Mouse (Mus musculus) MEL (cell line): Measurements from ENCODE around the gene Suclg1. TPM values are rescaled to one million over a fixed set of nuclear protein-coding genes. Genes with fewer than 3 reads are reported as not detected.

Experiments used
- DNase-seq: peaks from one replicate; pipeline ENCODE4 v3.0.0; 2011; ENCODE audit warnings: low read depth, low spot score
- H3K27ac ChIP-seq: 2 replicates; pipeline ENCODE4 v1.5.1; 2012; ENCODE audit warnings: low read depth, mild to moderate bottlenecking, control low read depth, low read length, moderate library complexity; ENCODE audit not compliant: control insufficient read depth
- H3K27me3 ChIP-seq, 2 experiments: fragments of 150-350 bp in 1 of 2; sonication (generic) in 1 of 2; 2 replicates each; pipeline ENCODE4 v1.6.1; 2012; ENCODE audit warnings: low read length in 2 of 2, mild to moderate bottlenecking in 2 of 2, improper control_type of control experiment in 1 of 2, moderate library complexity in 1 of 2; ENCODE audit not compliant: insufficient read depth in 2 of 2, control insufficient read depth in 1 of 2
- H3K36me3 ChIP-seq, 2 experiments: 2 replicates each; pipeline ENCODE4 v1.6.1; 2012 to 2014; ENCODE audit warnings: low read length in 2 of 2, improper control_type of control experiment in 1 of 2, inconsistent platforms in 1 of 2, mild to moderate bottlenecking in 1 of 2; ENCODE audit not compliant: insufficient read depth in 2 of 2, control insufficient read depth in 1 of 2
- H3K4me1 ChIP-seq, 2 experiments: fragments of 150-350 bp in 1 of 2; sonication (generic) in 1 of 2; 2 replicates each; pipeline ENCODE4 v1.6.1; 2012; ENCODE audit warnings: low read length in 2 of 2, improper control_type of control experiment in 1 of 2, mild to moderate bottlenecking in 1 of 2; ENCODE audit not compliant: insufficient read depth in 2 of 2, control insufficient read depth in 1 of 2
- H3K4me3 ChIP-seq, 2 experiments: fragments of 150-350 bp in 1 of 2; sonication (generic) in 1 of 2; 2 replicates each; pipeline ENCODE4 v1.5.1; 2012; ENCODE audit warnings: low read depth in 2 of 2, low read length in 2 of 2, mild to moderate bottlenecking in 2 of 2, moderate library complexity in 2 of 2, control low read depth in 1 of 2, improper control_type of control experiment in 1 of 2; ENCODE audit not compliant: control insufficient read depth in 1 of 2, insufficient read depth in 1 of 2
- H3K79me2 ChIP-seq: 2 replicates; pipeline ENCODE4 v1.6.1; 2012; ENCODE audit warnings: mild to moderate bottlenecking, low read length, moderate library complexity; ENCODE audit not compliant: control insufficient read depth, poor library complexity, insufficient read depth
- H3K9ac ChIP-seq: 2 replicates; pipeline ENCODE4 v1.6.1; 2012; ENCODE audit warnings: low read depth, mild to moderate bottlenecking, control low read depth, low read length, moderate library complexity; ENCODE audit not compliant: control insufficient read depth, poor library complexity, severe bottlenecking
- H3K9me3 ChIP-seq: fragments of 150-350 bp; sonication (generic); replicated peaks from 2 replicates; pipeline ENCODE4 v1.6.1; 2012; ENCODE audit warnings: mild to moderate bottlenecking, low read length, improper control_type of control experiment, moderate library complexity; ENCODE audit not compliant: insufficient read depth
- BHLHE40 ChIP-seq: IDR thresholded peaks from 2 replicates; pipeline ENCODE4 v1.6.1; 2012; ENCODE audit warnings: low read depth, mild to moderate bottlenecking, inconsistent platforms, low read length, improper control_type of control experiment, borderline replicate concordance
- CHD1 ChIP-seq: IDR thresholded peaks from 2 replicates; pipeline ENCODE4 v1.6.1; 2012; ENCODE audit warnings: low read depth, mild to moderate bottlenecking, inconsistent platforms, low read length, improper control_type of control experiment
- CTCF ChIP-seq, 3 experiments: IDR thresholded peaks in 2 of 3; conservative IDR thresholded peaks in 1 of 3; 2 replicates each; pipeline ENCODE4 v1.5.1; 2011 to 2012; ENCODE audit warnings: low read length in 3 of 3, low read depth in 2 of 3, mild to moderate bottlenecking in 2 of 3, improper control_type of control experiment in 1 of 3, inconsistent platforms in 1 of 3, mixed read lengths in 1 of 3, moderate library complexity in 1 of 3; ENCODE audit not compliant: control insufficient read depth in 1 of 3, insufficient read depth in 1 of 3, poor library complexity in 1 of 3, severe bottlenecking in 1 of 3
- E2F4 ChIP-seq: IDR thresholded peaks from 2 replicates; pipeline ENCODE4 v1.6.1; 2011; ENCODE audit warnings: low read depth, low read length, improper control_type of control experiment, borderline replicate concordance
- ETS1 ChIP-seq: IDR thresholded peaks from 2 replicates; pipeline ENCODE4 v1.6.1; 2012; ENCODE audit warnings: low read depth, mild to moderate bottlenecking, inconsistent platforms, low read length, improper control_type of control experiment, moderate library complexity
- GABPA ChIP-seq: IDR thresholded peaks from 2 replicates; pipeline ENCODE4 v1.6.1; 2012; ENCODE audit warnings: low read depth, mild to moderate bottlenecking, inconsistent platforms, low read length, improper control_type of control experiment, moderate library complexity
- HCFC1 ChIP-seq: IDR thresholded peaks from 2 replicates; pipeline ENCODE4 v1.6.1; 2012; ENCODE audit warnings: low read depth, mild to moderate bottlenecking, inconsistent platforms, low read length, improper control_type of control experiment, moderate library complexity
- JUND ChIP-seq: IDR thresholded peaks from 2 replicates; pipeline ENCODE4 v1.6.1; 2011; ENCODE audit warnings: low read depth, mild to moderate bottlenecking, improper control_type of control experiment, low read length
- KAT2A ChIP-seq: conservative IDR thresholded peaks from 2 replicates; pipeline ENCODE4 v1.6.1; 2012; ENCODE audit warnings: low read depth, low read length, improper control_type of control experiment, inconsistent platforms
- MAX ChIP-seq: IDR thresholded peaks from 2 replicates; pipeline ENCODE4 v1.6.1; 2011; ENCODE audit warnings: low read length, improper control_type of control experiment
- MAZ ChIP-seq: IDR thresholded peaks from 2 replicates; pipeline ENCODE4 v1.6.1; 2012; ENCODE audit warnings: low read depth, mild to moderate bottlenecking, inconsistent platforms, low read length, improper control_type of control experiment
- MXI1 ChIP-seq: IDR thresholded peaks from 2 replicates; pipeline ENCODE4 v1.6.1; 2011; ENCODE audit warnings: mild to moderate bottlenecking, low read depth, low read length, improper control_type of control experiment
- MYC ChIP-seq: IDR thresholded peaks from 2 replicates; pipeline ENCODE4 v1.6.1; 2011; ENCODE audit warnings: low read depth, mild to moderate bottlenecking, low read length, improper control_type of control experiment, moderate library complexity
- NELFE ChIP-seq: IDR thresholded peaks from 2 replicates; pipeline ENCODE4 v1.6.1; 2011; ENCODE audit warnings: low read depth, low read length, improper control_type of control experiment
- NRF1 ChIP-seq: IDR thresholded peaks from 2 replicates; pipeline ENCODE4 v1.6.1; 2014; ENCODE audit warnings: low read depth, mild to moderate bottlenecking, inconsistent platforms, low read length, improper control_type of control experiment, moderate library complexity; ENCODE audit not compliant: poor library complexity, insufficient read depth, severe bottlenecking
- POLR2A ChIP-seq, 2 experiments: IDR thresholded peaks; 2 replicates each; pipeline ENCODE4 v1.6.1; 2011 to 2012; ENCODE audit warnings: low read length in 2 of 2, mild to moderate bottlenecking in 2 of 2, control low read depth in 1 of 2, improper control_type of control experiment in 1 of 2, low read depth in 1 of 2, moderate library complexity in 1 of 2; ENCODE audit not compliant: control insufficient read depth in 1 of 2, insufficient read depth in 1 of 2, poor library complexity in 1 of 2
- POLR2AphosphoS2 ChIP-seq: IDR thresholded peaks from 2 replicates; pipeline ENCODE4 v1.6.1; 2011; ENCODE audit warnings: low read length, improper control_type of control experiment
- POLR2AphosphoS5 ChIP-seq: IDR thresholded peaks from 2 replicates; pipeline ENCODE4 v1.6.1; 2012; ENCODE audit warnings: low read depth, borderline replicate concordance, mild to moderate bottlenecking, inconsistent platforms, low read length, moderate library complexity, mixed read lengths
- RCOR1 ChIP-seq: IDR thresholded peaks from 2 replicates; pipeline ENCODE4 v1.6.1; 2012; ENCODE audit warnings: low read depth, mild to moderate bottlenecking, inconsistent platforms, low read length, improper control_type of control experiment
- SIN3A ChIP-seq: IDR thresholded peaks from 2 replicates; pipeline ENCODE4 v1.6.1; 2012; ENCODE audit warnings: low read length, improper control_type of control experiment, inconsistent platforms
- TBP ChIP-seq: IDR thresholded peaks from 2 replicates; pipeline ENCODE4 v1.8.0; 2011; ENCODE audit warnings: low read depth, low read length, improper control_type of control experiment
- TCF12 ChIP-seq: IDR thresholded peaks from 2 replicates; pipeline ENCODE4 v1.6.1; 2014; ENCODE audit warnings: low read depth, mild to moderate bottlenecking, inconsistent platforms, low read length, improper control_type of control experiment, moderate library complexity
- UBTF ChIP-seq: IDR thresholded peaks from 2 replicates; pipeline ENCODE4 v1.6.1; 2012; ENCODE audit warnings: low read depth, mild to moderate bottlenecking, inconsistent platforms, low read length, improper control_type of control experiment, moderate library complexity, borderline replicate concordance; ENCODE audit not compliant: insufficient read depth
- USF1 ChIP-seq: IDR thresholded peaks from 2 replicates; pipeline ENCODE4 v1.6.1; 2014; ENCODE audit warnings: low read depth, mild to moderate bottlenecking, inconsistent platforms, low read length, improper control_type of control experiment, moderate library complexity
- USF2 ChIP-seq, 2 experiments: IDR thresholded peaks; 2 replicates each; pipeline ENCODE4 v1.6.1; 2011 to 2012; ENCODE audit warnings: improper control_type of control experiment in 2 of 2, low read length in 2 of 2, borderline replicate concordance in 1 of 2, inconsistent platforms in 1 of 2, low read depth in 1 of 2, mild to moderate bottlenecking in 1 of 2; ENCODE audit not compliant: insufficient read depth in 1 of 2
- ZKSCAN1 ChIP-seq: IDR thresholded peaks from 2 replicates; pipeline ENCODE4 v1.6.1; 2012; ENCODE audit warnings: low read depth, mild to moderate bottlenecking, inconsistent platforms, low read length, improper control_type of control experiment, moderate library complexity
- ZNF384 ChIP-seq: IDR thresholded peaks from 2 replicates; pipeline ENCODE4 v1.6.1; 2012; ENCODE audit warnings: low read depth, mild to moderate bottlenecking, inconsistent platforms, low read length, improper control_type of control experiment
- polyA plus RNA-seq, 2 experiments: library from polyadenylated mRNA; stranded (reverse) in 1 of 2; unstranded in 1 of 2; fragments of >175 nt in 1 of 2; fragments of >200 nt in 1 of 2; gene quantifications; 2 replicates each; pipeline versions ENCODE4 v1.2.1 to v1.2.4; 2012; ENCODE audit warnings: low replicate concordance in 2 of 2, low read depth in 1 of 2; ENCODE audit not compliant: insufficient read length in 2 of 2, insufficient read depth in 1 of 2, missing spikeins in 1 of 2
- total RNA-seq: library from RNA; depleted of rRNA; stranded (reverse); fragments of 300-350 nt; gene quantifications from 2 replicates; pipeline ENCODE4 v1.2.3, GENCODE M21; 2012

Gene Suclg1
- total and polyA plus RNA-seq, 3 experiments: 158 to 207 TPM; not detected in 1

GRCm38 (mm10) chr6:73246821-73247220 is 1.4 kb upstream of the Suclg1 start:
- H3K27me3 ChIP-seq: no peaks in the 10 kb centered on the region

GRCm38 (mm10) chr6:73247452-73247851 is 730 bp upstream of the Suclg1 start:
- Histone ChIP-seq H3K9me3 (no peaks in the 10 kb centered on the region), H3K27ac (no peak overlapping the region), H3K27me3 (no peaks in the 10 kb centered on the region), H3K4me3 (peak overlapping the region; percentile 78 to 89), H3K79me2 (peaks cover 25% of the 10 kb centered on the region), H3K36me3 (peaks cover 0 to 7% of the 10 kb centered on the region in 2 experiments; a peak in 2 of 4 replicates), H3K4me1 (peaks cover 0 to 7% of the 10 kb centered on the region in 2 experiments; a peak in 1 of 4 replicates), H3K9ac (peak overlapping the region; percentile 95)
- DNase-seq: peak; percentile 80
- TF ChIP-seq POLR2A (IDR thresholded peaks at IDR 0.05; ENCODE audit: control insufficient read depth in 1 of 2, insufficient read depth in 1 of 2, low read depth in 1 of 2, low read length in 2 of 2, poor library complexity in 1 of 2): no peak
- peak; percentile 48; the same call in 1 of the 2 replicates for TF ChIP-seq HCFC1
- TF ChIP-seq TCF12: 0 out of 2 replicates have a peak, but pooled peaks have one; percentile 19
- TF ChIP-seq KAT2A: no peak
- TF ChIP-seq E2F4: no peak
- TF ChIP-seq NELFE: no peak
- no peak for TF ChIP-seq CHD1
- TF ChIP-seq GABPA: no peak
- peak; percentile 87 for TF ChIP-seq MYC
- no peak for TF ChIP-seq USF2 (IDR thresholded peaks at IDR 0.05; ENCODE audit: borderline replicate concordance in 1 of 2, insufficient read depth in 1 of 2, low read depth in 1 of 2, low read length in 2 of 2)
- TF ChIP-seq CTCF (IDR thresholded peaks at IDR 0.05 in 2 of 3, conservative IDR thresholded peaks at IDR 0.05 in 1 of 3; ENCODE audit: control insufficient read depth in 1 of 3, insufficient read depth in 1 of 3, low read depth in 2 of 3, low read length in 3 of 3, poor library complexity in 1 of 3, severe bottlenecking in 1 of 3): peak; percentile 31 to 75 (median 37)
- TF ChIP-seq MAZ: no peak
- no peak; the same call in 1 of the 2 replicates for TF ChIP-seq RCOR1
- no peak for TF ChIP-seq SIN3A
- no peak for TF ChIP-seq UBTF
- no peak for TF ChIP-seq POLR2AphosphoS5
- peak; percentile 30; the same call in 1 of the 2 replicates for TF ChIP-seq MAX
- no peak for TF ChIP-seq NRF1
- TF ChIP-seq USF1: no peak
- TF ChIP-seq JUND: no peak
- TF ChIP-seq POLR2AphosphoS2: no peak
- peak; percentile 50; the same call in 1 of the 2 replicates for TF ChIP-seq ZNF384
- TF ChIP-seq MXI1: no peak
- no peak for TF ChIP-seq BHLHE40
- TF ChIP-seq ZKSCAN1: no peak
- TF ChIP-seq TBP: no peak
- TF ChIP-seq ETS1: no peak

More at GRCm38 (mm10) chr6:73246821-73247220, 1.4 kb upstream of the Suclg1 start:
- Histone ChIP-seq H3K4me3 (no peak overlapping the region), H3K9ac (no peak overlapping the region), H3K27ac (no peak overlapping the region), H3K79me2 (peaks cover 22% of the 10 kb centered on the region), H3K36me3 (peaks cover 0 to 7% of the 10 kb centered on the region in 2 experiments; a peak in 2 of 4 replicates), H3K4me1 (peaks cover 0 to 7% of the 10 kb centered on the region in 2 experiments; a peak in 1 of 4 replicates), H3K9me3 (no peaks in the 10 kb centered on the region)
- DNase-seq: no peak
- no peak for TF ChIP-seq RCOR1
- TF ChIP-seq MYC: no peak
- TF ChIP-seq USF2 (IDR thresholded peaks at IDR 0.05; ENCODE audit: borderline replicate concordance in 1 of 2, insufficient read depth in 1 of 2, low read depth in 1 of 2, low read length in 2 of 2): no peak
- TF ChIP-seq ZKSCAN1: no peak
- TF ChIP-seq BHLHE40: no peak
- TF ChIP-seq ETS1: no peak
- TF ChIP-seq POLR2A (IDR thresholded peaks at IDR 0.05; ENCODE audit: control insufficient read depth in 1 of 2, insufficient read depth in 1 of 2, low read depth in 1 of 2, low read length in 2 of 2, poor library complexity in 1 of 2): no peak
- no peak for TF ChIP-seq E2F4
- no peak for TF ChIP-seq GABPA
- no peak for TF ChIP-seq CHD1
